Mouse (Mus musculus) lung, postnatal 25 days (tissue): ENCODE data around the gene Olfr1383.
"Not testable (repeated sequence)": the region's sequence is repeated elsewhere in the genome, so short reads cannot be mapped to it uniquely, and the experiment has no call there.

Experiments
- DNase-seq: peaks from one replicate; pipeline ENCODE4 v3.0.0; 2022; ENCODE audit warnings: low spot score

Olfr1383 gene

GRCm38 (mm10) chr11:49519348-49519747 lies at the start of gene Olfr1383:
TSS of gene Olfr1383 (plus strand) at chr11:49519648.
- DNase-seq: no peak

GRCm38 (mm10) chr11:49485973-49486372 lies 33.5 kb upstream of the Olfr1383 start:
- DNase-seq: no peak

GRCm38 (mm10) chr11:49488770-49489169 lies 30.7 kb upstream of the Olfr1383 start, which contains the start of gene Olfr1385:
TSS of gene Olfr1385 (plus strand) at chr11:49489070.
- not testable (repeated sequence) for DNase-seq

- no peak for DNase-seq
Observed at GRCm38 (mm10) chr11:49518086-49518485, 1.4 kb upstream of the Olfr1383 start.

GRCm38 (mm10) chr11:49527947-49528346 lies 8.5 kb downstream of the Olfr1383 start, which contains the start of gene Olfr1382:
TSS of gene Olfr1382 (plus strand) at chr11:49528247.
- DNase-seq: no peak

- DNase-seq: no peak
Observed at GRCm38 (mm10) chr11:49532761-49533160, 13.3 kb downstream of the Olfr1383 start.

GRCm38 (mm10) chr11:49536631-49537030 lies 17.2 kb downstream of the Olfr1383 start:
- not testable (repeated sequence) for DNase-seq

GRCm38 (mm10) chr11:49543149-49543548 lies 23.7 kb downstream of the Olfr1383 start, which contains the start of gene Olfr1381:
TSS of gene Olfr1381 (plus strand) at chr11:49543449.
- DNase-seq: not testable (repeated sequence)

- DNase-seq: not testable (repeated sequence)
Observed at GRCm38 (mm10) chr11:49554033-49554432, 34.6 kb downstream of the Olfr1383 start.

GRCm38 (mm10) chr11:49556578-49556977 lies 37.1 kb downstream of the Olfr1383 start, which contains the start of gene Olfr1380:
TSS of gene Olfr1380 (plus strand) at chr11:49556878.
- DNase-seq: not testable (repeated sequence)

- not testable (repeated sequence) for DNase-seq
Observed at GRCm38 (mm10) chr11:49575054-49575453, 55.6 kb downstream of the Olfr1383 start.
